Mouse (Mus musculus): ENCODE measurements around the gene Slc37a1. TPM values are rescaled to one million over a fixed set of nuclear protein-coding genes. Genes with fewer than 3 reads are reported as not detected.
"Not testable (repeated sequence)": the region's sequence is repeated elsewhere in the genome, so short reads cannot be mapped to it uniquely, and the experiment has no call there.

Gene Slc37a1
- polyA plus RNA-seq, 1 experiment from 2014 or later = 5.8 TPM

- no peaks in the 10 kb centered on the region for H3K9me3 ChIP-seq (ENCODE audit: control insufficient read depth, low read length)
- no peak overlapping the region for H3K4me2 ChIP-seq (ENCODE audit: low read depth, low read length, severe bottlenecking)
- DNase-seq (ENCODE audit: low spot score) = no peak
- H3K27me3 ChIP-seq (ENCODE audit: control insufficient read depth, insufficient read depth, low read length) = no peaks in the 10 kb centered on the region
- no peak overlapping the region for H3K9ac ChIP-seq (ENCODE audit: low read length)
- H3K27ac ChIP-seq (ENCODE audit: low read depth, low read length) = no peak overlapping the region
- H3K36me3 ChIP-seq (ENCODE audit: control insufficient read depth, insufficient read depth, low read length) = no peaks in the 10 kb centered on the region
- ATAC-seq (replicated peaks; ENCODE audit: low FRiP score) = no peak
- H3K4me3 ChIP-seq (ENCODE audit: low read depth, low read length) = no peak overlapping the region
- H3K4me1 ChIP-seq (replicated peaks; ENCODE audit: control insufficient read depth, insufficient read depth, low read length) = no peaks in the 10 kb centered on the region
- 88% methylated on average over 12 of the region's 12 CpGs for WGBS
These were observed 62.8 kb downstream of the Slc37a1 start for GRCm38 (mm10) chr17:31349388-31349787.

- Histone ChIP-seq H3K9me3 (ENCODE audit: control insufficient read depth, low read length) (no peaks in the 10 kb centered on the region), H3K27ac (ENCODE audit: low read depth, low read length) (no peak overlapping the region), H3K4me3 (ENCODE audit: low read depth, low read length) (no peak overlapping the region), H3K4me1 (replicated peaks; ENCODE audit: control insufficient read depth, insufficient read depth, low read length) (peaks cover 3% of the 10 kb centered on the region; the same call in 1 of the 2 replicates), H3K9ac (ENCODE audit: low read length) (no peak overlapping the region), H3K4me2 (ENCODE audit: low read depth, low read length, severe bottlenecking) (no peak overlapping the region), H3K27me3 (ENCODE audit: control insufficient read depth, insufficient read depth, low read length) (no peaks in the 10 kb centered on the region), H3K36me3 (ENCODE audit: control insufficient read depth, insufficient read depth, low read length) (no peaks in the 10 kb centered on the region)
- no peak for DNase-seq (ENCODE audit: low spot score)
- no peak for ATAC-seq (replicated peaks; ENCODE audit: low FRiP score)
- WGBS = 36% methylated on average over 8 of the region's 8 CpGs
These were observed 65.4 kb downstream of the Slc37a1 start for GRCm38 (mm10) chr17:31351984-31352383.

- Histone ChIP-seq H3K36me3 (ENCODE audit: control insufficient read depth, insufficient read depth, low read length) (no peaks in the 10 kb centered on the region), H3K9me3 (ENCODE audit: control insufficient read depth, low read length) (no peaks in the 10 kb centered on the region), H3K4me3 (ENCODE audit: low read depth, low read length) (no peak overlapping the region), H3K27me3 (ENCODE audit: control insufficient read depth, insufficient read depth, low read length) (no peaks in the 10 kb centered on the region), H3K4me2 (ENCODE audit: low read depth, low read length, severe bottlenecking) (no peak overlapping the region), H3K27ac (ENCODE audit: low read depth, low read length) (no peak overlapping the region), H3K4me1 (replicated peaks; ENCODE audit: control insufficient read depth, insufficient read depth, low read length) (peaks cover 3% of the 10 kb centered on the region; the same call in 1 of the 2 replicates), H3K9ac (ENCODE audit: low read length) (no peak overlapping the region)
- DNase-seq (ENCODE audit: low spot score) (no peak), ATAC-seq (replicated peaks; ENCODE audit: low FRiP score) (no peak)
- 89% methylated on average over 2 of the region's 2 CpGs for WGBS
These were observed 66.7 kb downstream of the Slc37a1 start for GRCm38 (mm10) chr17:31353255-31353654.

GRCm38 (mm10) chr17:31354684-31355083 lies 68.1 kb downstream of the Slc37a1 start:
- 79% methylated on average over 3 of the region's 3 CpGs for WGBS
- H3K27me3 ChIP-seq (ENCODE audit: control insufficient read depth, insufficient read depth, low read length); H3K36me3 ChIP-seq (ENCODE audit: control insufficient read depth, insufficient read depth, low read length); H3K4me2 ChIP-seq (ENCODE audit: low read depth, low read length, severe bottlenecking); H3K4me3 ChIP-seq (ENCODE audit: low read depth, low read length); H3K27ac ChIP-seq (ENCODE audit: low read depth, low read length); H3K9ac ChIP-seq (ENCODE audit: low read length); ATAC-seq (replicated peaks; ENCODE audit: low FRiP score); H3K4me1 ChIP-seq (replicated peaks; ENCODE audit: control insufficient read depth, insufficient read depth, low read length); DNase-seq (ENCODE audit: low spot score); H3K9me3 ChIP-seq (ENCODE audit: control insufficient read depth, low read length): not testable (repeated sequence)

GRCm38 (mm10) chr17:31355792-31356502 lies 69.4 kb downstream of the Slc37a1 start:
- Histone ChIP-seq H3K27ac (ENCODE audit: low read depth, low read length) (no peak overlapping the region), H3K4me3 (ENCODE audit: low read depth, low read length) (no peak overlapping the region)
- ATAC-seq (replicated peaks; ENCODE audit: low FRiP score) = no peak

GRCm38 (mm10) chr17:31360582-31360981 lies 74.0 kb downstream of the Slc37a1 start:
- WGBS = 83% methylated on average over 13 of the region's 13 CpGs
- Histone ChIP-seq H3K4me2 (ENCODE audit: low read depth, low read length, severe bottlenecking) (no peak overlapping the region), H3K36me3 (ENCODE audit: control insufficient read depth, insufficient read depth, low read length) (no peaks in the 10 kb centered on the region), H3K27ac (ENCODE audit: low read depth, low read length) (no peak overlapping the region), H3K9ac (ENCODE audit: low read length) (no peak overlapping the region), H3K4me3 (ENCODE audit: low read depth, low read length) (no peak overlapping the region), H3K27me3 (ENCODE audit: control insufficient read depth, insufficient read depth, low read length) (no peaks in the 10 kb centered on the region), H3K9me3 (ENCODE audit: control insufficient read depth, low read length) (no peaks in the 10 kb centered on the region), H3K4me1 (replicated peaks; ENCODE audit: control insufficient read depth, insufficient read depth, low read length) (peaks cover 3% of the 10 kb centered on the region; the same call in 1 of the 2 replicates)
- ATAC-seq (replicated peaks; ENCODE audit: low FRiP score) (no peak), DNase-seq (ENCODE audit: low spot score) (no peak)

More at GRCm38 (mm10) chr17:31355792-31356502, 69.4 kb downstream of the Slc37a1 start:
- Histone ChIP-seq H3K27me3 (ENCODE audit: control insufficient read depth, insufficient read depth, low read length) (no peaks in the 10 kb centered on the region), H3K4me2 (ENCODE audit: low read depth, low read length, severe bottlenecking) (no peak overlapping the region), H3K36me3 (ENCODE audit: control insufficient read depth, insufficient read depth, low read length) (no peaks in the 10 kb centered on the region), H3K9me3 (ENCODE audit: control insufficient read depth, low read length) (no peaks in the 10 kb centered on the region), H3K9ac (ENCODE audit: low read length) (no peak overlapping the region), H3K4me1 (replicated peaks; ENCODE audit: control insufficient read depth, insufficient read depth, low read length) (peaks cover 3% of the 10 kb centered on the region; the same call in 1 of the 2 replicates)
- WGBS = 35% methylated on average over 8 of the region's 8 CpGs
- no peak for DNase-seq (ENCODE audit: low spot score)

GRCm38 (mm10) chr17:31365586-31366166 lies 79.1 kb downstream of the Slc37a1 start:
- no peaks in the 10 kb centered on the region for H3K36me3 ChIP-seq (ENCODE audit: control insufficient read depth, insufficient read depth, low read length)
- DNase-seq (ENCODE audit: low spot score) = no peak
- H3K4me2 ChIP-seq (ENCODE audit: low read depth, low read length, severe bottlenecking) = no peak overlapping the region
- 91% methylated on average over 5 of the region's 5 CpGs for WGBS
- no peak overlapping the region for H3K27ac ChIP-seq (ENCODE audit: low read depth, low read length)
- no peak overlapping the region for H3K4me3 ChIP-seq (ENCODE audit: low read depth, low read length)
- no peaks in the 10 kb centered on the region for H3K4me1 ChIP-seq (replicated peaks; ENCODE audit: control insufficient read depth, insufficient read depth, low read length)
- no peaks in the 10 kb centered on the region for H3K27me3 ChIP-seq (ENCODE audit: control insufficient read depth, insufficient read depth, low read length)
- H3K9ac ChIP-seq (ENCODE audit: low read length) = no peak overlapping the region
- ATAC-seq (replicated peaks; ENCODE audit: low FRiP score) = no peak
- no peaks in the 10 kb centered on the region for H3K9me3 ChIP-seq (ENCODE audit: control insufficient read depth, low read length)

GRCm38 (mm10) chr17:31370221-31370620 lies 83.6 kb downstream of the Slc37a1 start:
- Histone ChIP-seq H3K27ac (ENCODE audit: low read depth, low read length) (no peak overlapping the region), H3K9me3 (ENCODE audit: control insufficient read depth, low read length) (no peaks in the 10 kb centered on the region), H3K36me3 (ENCODE audit: control insufficient read depth, insufficient read depth, low read length) (no peaks in the 10 kb centered on the region), H3K4me1 (replicated peaks; ENCODE audit: control insufficient read depth, insufficient read depth, low read length) (no peaks in the 10 kb centered on the region), H3K4me3 (ENCODE audit: low read depth, low read length) (no peak overlapping the region), H3K4me2 (ENCODE audit: low read depth, low read length, severe bottlenecking) (no peak overlapping the region), H3K27me3 (ENCODE audit: control insufficient read depth, insufficient read depth, low read length) (no peaks in the 10 kb centered on the region), H3K9ac (ENCODE audit: low read length) (no peak overlapping the region)
- ATAC-seq (replicated peaks; ENCODE audit: low FRiP score) = no peak
- WGBS = 88% methylated on average over 2 of the region's 2 CpGs
- DNase-seq (ENCODE audit: low spot score) = no peak

- no peak overlapping the region for H3K27ac ChIP-seq (ENCODE audit: low read depth, low read length)
- H3K4me2 ChIP-seq (ENCODE audit: low read depth, low read length, severe bottlenecking) = no peak overlapping the region
- H3K4me1 ChIP-seq (replicated peaks; ENCODE audit: control insufficient read depth, insufficient read depth, low read length) = no peaks in the 10 kb centered on the region
- DNase-seq (ENCODE audit: low spot score) (no peak), ATAC-seq (replicated peaks; ENCODE audit: low FRiP score) (no peak)
- no peak overlapping the region for H3K9ac ChIP-seq (ENCODE audit: low read length)
- H3K36me3 ChIP-seq (ENCODE audit: control insufficient read depth, insufficient read depth, low read length) = no peaks in the 10 kb centered on the region
- H3K9me3 ChIP-seq (ENCODE audit: control insufficient read depth, low read length) = no peaks in the 10 kb centered on the region
- no peaks in the 10 kb centered on the region for H3K27me3 ChIP-seq (ENCODE audit: control insufficient read depth, insufficient read depth, low read length)
- H3K4me3 ChIP-seq (ENCODE audit: low read depth, low read length) = no peak overlapping the region
These were observed 84.3 kb downstream of the Slc37a1 start for GRCm38 (mm10) chr17:31370931-31371330.
